Mouse (Mus musculus): Measurements from ENCODE around the gene Vps53.

GRCm38 (mm10) chr11:76037581-76038294 is 141.7 kb downstream of the Vps53 start:
- TF ChIP-seq POLR2A (IDR thresholded peaks at IDR 0.05; ENCODE audit: extremely low read depth, insufficient read depth, low read length) (no peak), CTCF (IDR thresholded peaks at IDR 0.05; ENCODE audit: extremely low read depth, insufficient read depth, low read length) (no peak)

Data from cortical plate, adult 2 months (tissue).